Mouse (Mus musculus) gastrocnemius, adult 18-20 months (tissue): ENCODE data around the gene St6galnac6. TPM values are rescaled to one million over a fixed set of nuclear protein-coding genes. Genes with fewer than 3 reads are reported as not detected.
A peak's percentile ranks its signal among the peaks of the same experiment; 100 is the strongest.

Source experiments
- DNase-seq: peaks from one replicate; pipeline ENCODE4 v3.0.0; 2021; ENCODE audit warnings: low spot score
- long read RNA-seq, 2 experiments: library from polyadenylated mRNA; stranded (forward); transcript quantifications; one replicate each; pipeline ENCODE4 v2.0.0; 2021
- total RNA-seq, 2 experiments: library from RNA; stranded (reverse); gene quantifications; 2 replicates each; pipeline ENCODE4 v1.2.3; 2021

The St6galnac6 gene
- 10 to 100 TPM; 47.0 to 52.2 TPM for total RNA-seq
- long read RNA-seq, experiment 1, partial matches to known transcripts: 7 of 16 reads
- long read RNA-seq, experiment 1, other reads (novel, unspliced or antisense): 2 of 16 reads
- long read RNA-seq, experiment 2, transcript St6galnac6-203 (7 exons, 2,394 nt): major isoform, 8 of 20 reads
- long read RNA-seq, experiment 2, partial matches to known transcripts: 1 of 20 reads
- long read RNA-seq, experiment 2, other reads (novel, unspliced or antisense): 8 of 20 reads

DNA sequence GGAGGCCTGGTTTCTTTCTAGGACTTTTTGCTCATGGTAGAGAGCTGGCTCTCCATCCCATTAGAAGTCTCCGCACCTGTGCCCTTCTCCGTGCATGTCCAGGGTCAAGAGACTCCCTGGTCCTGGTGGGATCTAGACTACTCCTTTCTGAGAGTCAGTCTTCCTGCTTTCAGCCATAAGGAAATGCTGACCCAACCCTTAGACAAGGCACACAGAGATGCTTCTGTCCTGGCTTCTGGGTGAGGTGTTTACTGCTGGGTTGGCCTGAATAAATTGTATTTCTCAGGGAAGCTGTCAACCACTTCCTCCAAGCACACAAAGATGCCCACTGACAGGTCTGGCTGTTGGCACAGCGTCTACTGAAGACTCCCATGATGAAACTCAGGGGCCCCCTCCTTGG lies at the start of gene St6galnac6:
St6galnac6 (plus strand) TSS at position 301 of the 400 bp plus-strand sequence.
- no peak for DNase-seq

DNA sequence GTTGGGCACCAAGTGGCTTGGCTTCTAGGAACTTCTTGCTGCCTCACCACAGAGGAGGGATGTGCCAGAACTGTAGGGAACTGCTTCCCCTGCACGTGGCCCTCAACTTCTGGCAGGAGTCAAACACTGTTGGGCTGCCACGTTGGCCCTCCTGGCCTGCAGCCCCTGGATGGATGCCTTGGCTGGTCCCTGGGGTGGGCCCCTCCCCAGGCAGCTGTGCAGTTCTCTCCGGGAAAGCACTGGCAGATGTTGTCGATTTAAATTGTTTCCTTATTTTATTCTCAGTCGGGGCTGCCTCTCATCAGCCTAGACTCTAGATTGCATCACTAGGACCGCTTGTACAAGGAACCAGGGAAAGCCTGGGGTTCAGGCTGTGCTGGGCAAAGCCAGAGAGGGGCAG lies 49.7 kb upstream of the St6galnac6 start:
- DNase-seq: peak; percentile 88

DNA sequence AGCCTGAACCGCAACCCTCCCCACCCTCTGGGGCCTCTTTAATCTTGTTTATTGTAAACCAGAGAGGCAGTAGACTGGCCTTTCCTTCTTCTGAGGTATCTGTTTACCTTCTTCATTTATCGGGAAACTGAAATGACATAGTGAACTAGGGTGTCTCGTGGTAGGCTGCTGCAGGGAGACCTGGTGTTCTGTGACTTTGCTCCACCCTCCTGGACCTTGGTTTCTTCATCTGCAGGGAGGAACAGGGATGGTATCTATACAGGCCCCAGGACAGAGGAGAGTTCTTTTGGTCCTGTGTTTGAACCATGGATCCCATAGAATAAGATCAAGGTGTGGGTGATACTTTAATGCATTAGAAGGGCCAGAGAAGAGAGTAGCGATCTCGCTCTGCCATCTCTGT lies 48.3 kb upstream of the St6galnac6 start:
- no peak for DNase-seq

DNA sequence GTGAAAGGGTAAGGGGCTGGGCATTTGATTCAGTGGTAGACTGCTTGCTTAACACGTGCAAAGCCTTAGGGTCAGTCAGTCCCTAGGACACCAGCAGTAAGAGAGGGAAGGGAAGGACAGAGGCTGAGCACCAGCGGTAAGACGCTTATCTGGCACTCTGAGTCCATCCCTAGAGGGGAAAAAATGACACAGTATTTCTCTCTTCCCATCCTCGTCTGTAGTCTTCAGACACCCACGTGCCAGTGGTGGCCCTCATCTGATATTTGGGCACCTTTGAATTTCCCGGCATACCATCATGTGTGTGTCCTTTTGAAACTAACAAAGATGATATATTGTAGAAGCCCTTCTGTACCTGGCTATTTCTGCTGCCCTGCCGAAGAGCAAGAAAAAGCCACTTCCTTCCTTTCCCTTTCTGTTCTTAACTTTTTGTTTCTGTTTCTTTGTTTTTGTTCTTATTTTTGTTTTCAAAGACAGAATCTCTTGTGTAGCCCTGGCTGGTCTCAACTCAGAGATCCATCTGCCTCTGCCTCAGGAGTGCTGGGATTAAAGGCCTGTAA lies 45.8 kb upstream of the St6galnac6 start:
- no peak for DNase-seq

DNA sequence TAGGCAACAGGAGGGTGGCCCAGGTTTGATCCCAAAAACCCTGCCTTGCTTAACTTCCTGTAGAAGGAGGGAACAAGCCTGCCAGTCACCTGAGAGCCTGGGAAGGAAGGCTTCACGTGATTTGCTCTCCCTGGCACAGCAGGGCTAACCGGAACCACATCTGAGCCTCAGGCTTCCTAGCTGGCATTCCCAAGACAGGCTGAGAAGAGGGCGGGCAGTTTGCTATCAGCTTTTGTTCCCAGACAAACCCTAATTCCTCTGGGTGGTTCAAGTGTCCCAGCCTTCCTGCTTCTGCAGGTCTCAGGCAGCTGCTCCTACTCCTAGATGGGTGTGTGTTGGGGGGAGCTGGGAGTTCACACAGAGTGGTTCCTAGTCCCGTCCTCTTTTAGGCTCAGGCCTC lies 44.0 kb upstream of the St6galnac6 start:
- no peak for DNase-seq

DNA sequence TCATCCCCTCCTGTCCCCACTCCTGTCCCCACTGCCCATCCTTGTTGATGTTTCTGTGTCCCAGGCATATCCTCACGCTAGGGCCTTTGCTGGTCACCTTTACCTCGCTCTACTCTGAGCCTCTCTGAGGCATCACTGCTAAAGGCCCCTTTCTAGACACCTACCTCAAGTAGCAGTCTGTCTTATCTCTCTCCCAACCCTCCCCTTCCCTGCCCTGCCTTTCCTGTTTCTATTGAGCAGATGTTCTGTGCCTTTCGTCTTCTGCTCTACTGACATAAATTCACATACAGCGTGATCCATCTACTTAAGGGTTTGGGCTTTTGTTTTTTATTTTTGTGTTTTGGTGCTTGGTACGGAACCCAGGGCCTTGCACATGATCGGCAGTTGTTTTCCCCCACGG lies 43.5 kb upstream of the St6galnac6 start:
- no peak for DNase-seq

DNA sequence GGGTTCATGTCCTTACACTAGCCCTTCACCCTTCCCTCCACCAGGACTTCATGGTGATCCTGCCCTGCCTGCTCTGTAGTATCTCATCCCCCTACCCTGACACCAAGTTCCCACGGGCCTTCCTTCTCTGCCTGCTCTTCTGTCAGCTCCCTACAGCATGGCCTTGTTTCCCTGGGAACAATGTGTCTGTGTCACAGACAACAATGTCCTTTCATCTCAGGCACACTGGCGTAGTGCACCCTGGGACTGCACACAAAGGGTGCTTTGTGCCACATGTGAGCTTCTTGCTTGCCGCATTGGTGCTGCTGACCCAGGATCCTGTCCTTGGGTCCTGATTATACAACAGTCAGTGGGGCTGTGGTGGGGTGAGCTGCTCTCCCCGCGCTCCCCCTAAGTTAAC lies 39.9 kb upstream of the St6galnac6 start:
- DNase-seq: no peak

DNA sequence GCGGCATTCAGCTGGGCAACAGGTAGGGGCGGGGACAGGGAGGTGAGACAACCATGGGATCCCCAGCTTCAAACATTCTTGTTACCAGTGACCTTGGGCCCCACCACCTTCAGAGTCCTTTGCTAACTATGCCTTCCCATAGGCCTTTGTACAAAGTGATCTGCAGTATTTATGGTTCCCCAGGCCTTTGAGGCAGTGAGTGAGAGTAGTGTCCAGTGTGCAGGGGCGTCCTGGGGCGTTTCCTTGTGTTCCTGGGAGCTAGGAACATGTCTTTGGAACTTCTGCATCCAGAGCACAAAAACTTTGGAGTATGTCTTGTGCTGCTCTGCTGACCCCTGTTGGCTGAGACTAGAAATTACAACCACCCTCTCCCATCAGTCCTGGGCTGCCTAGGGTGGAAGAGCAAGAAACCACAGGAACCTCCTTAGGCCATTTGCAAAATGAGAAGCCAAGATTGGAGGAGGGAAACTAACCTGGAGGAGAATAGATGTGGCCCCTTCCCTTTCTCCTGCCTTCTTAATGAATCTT lies 32.9 kb upstream of the St6galnac6 start:
- DNase-seq: peak; percentile 81

DNA sequence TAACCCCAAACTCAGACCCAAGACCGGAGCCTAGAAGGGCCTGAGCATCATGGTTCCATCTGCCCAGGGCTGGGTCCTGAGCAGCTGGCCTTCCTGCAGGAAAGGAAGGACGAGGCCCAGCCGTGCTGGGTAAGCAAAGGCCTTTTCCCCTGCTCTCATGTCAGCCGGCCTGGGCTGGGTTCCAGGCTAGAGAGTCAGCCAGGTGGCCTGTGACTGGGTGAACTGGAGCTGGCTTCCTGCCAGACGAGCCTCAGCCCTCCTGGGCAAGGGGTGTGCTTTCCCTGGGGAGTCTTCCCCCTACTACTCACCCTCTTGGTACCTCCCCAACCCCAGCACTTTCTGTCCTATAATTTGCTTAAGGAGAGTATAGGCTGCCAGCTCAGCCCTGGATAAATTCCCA lies 31.4 kb upstream of the St6galnac6 start:
- peak; percentile 53 for DNase-seq

DNA sequence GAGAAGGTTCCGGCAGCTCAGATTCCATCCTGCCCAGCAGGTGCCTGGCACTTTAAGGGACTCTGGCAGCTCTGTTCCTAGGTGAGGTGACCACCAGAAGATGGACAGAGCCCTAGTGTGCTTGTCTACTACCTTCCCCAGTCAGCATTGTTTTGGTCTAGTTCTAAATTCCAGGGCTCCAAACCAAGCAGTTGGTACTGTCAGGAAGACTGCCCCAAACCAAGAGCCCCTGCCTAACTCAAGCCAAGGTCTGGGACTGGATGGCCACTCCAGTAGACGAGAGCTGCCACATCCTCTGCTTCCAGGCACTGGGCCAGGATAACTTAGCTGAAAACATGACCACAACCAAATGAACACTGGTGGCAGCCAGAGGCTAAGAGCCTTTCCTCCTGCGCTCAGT lies 30.6 kb upstream of the St6galnac6 start:
- no peak for DNase-seq

DNA sequence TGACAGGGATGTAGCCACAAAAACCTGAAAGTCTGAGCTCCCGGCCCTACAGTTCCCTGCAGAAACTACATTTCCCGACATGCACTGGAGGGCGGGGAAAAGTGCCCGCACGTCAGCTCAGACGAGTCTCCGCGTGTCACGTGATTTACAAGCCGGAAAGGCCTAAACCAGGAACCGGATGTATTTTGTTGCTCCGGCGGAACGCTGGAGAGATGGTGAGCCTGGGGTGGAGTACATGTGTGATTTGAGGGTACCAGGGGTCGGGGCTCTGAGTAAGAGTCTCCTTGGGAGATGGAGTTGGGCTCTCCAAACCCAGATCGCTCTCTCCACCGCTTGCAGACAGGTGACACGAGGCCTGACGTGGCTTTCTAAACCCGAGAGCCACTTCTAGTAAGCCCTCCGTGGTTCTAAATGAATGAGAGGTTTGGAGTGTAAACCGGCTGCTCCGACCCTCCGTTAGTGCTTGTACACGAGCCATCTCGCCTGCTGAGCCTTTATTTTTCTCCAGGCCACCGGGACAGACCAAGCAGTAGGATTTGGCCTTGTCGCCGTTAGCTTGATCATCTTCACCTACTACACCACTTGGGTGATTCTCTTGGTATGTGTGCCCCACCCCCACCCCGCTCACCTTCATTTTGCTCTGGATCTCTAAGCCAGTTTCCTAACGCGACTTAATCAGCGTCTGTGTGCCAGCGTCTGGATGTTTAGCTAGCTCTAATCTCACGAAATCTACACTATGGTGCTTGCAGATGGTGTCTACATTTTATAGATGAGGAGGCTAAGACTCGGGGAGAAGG lies 28.6 kb upstream of the St6galnac6 start, which contains the start of gene Dpm2:
Dpm2 (plus strand) TSS at position 161 of the 797 bp plus-strand sequence.
- peak; percentile 93 for DNase-seq

DNA sequence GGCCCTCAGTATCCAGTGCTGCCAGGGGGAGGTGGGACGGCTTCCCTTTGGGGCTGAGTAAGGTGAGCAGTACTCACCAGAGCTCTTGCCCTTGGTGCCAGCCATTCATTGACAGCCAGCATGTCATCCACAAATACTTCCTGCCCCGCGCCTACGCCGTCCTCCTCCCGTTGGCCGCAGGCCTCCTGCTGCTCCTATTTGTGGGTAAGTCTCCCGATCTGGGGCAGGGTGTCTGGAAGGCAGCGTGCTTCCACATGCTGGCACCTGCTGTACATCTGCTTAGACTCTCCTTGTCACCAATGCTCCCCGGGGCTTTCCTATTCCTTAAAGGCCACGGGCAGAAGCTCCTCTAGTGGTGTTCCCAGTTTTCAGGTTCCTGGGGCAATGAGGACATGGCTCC lies 27.3 kb upstream of the St6galnac6 start:
- DNase-seq: no peak

DNA sequence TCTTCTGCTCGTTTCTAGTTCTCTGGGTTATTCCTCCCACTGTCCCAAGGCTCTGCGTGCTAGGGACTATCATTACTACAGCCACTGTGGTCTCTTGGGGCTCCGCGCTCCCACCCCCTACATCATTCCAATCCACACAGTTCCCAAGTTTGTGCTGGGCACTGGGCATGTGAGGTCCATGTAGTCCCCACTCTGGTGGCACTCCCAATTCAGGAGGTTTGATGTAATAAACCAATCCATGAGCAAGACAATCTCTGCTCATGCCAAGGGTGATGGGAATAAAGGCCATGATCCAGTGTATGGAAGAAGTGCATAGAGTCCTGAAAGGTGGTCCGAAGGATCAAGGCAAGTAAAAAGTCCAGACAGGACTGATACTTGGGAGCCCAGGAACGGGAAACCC lies 25.0 kb upstream of the St6galnac6 start, which contains the start of gene Pip5kl1:
Pip5kl1 (plus strand) TSS at position 301 of the 400 bp plus-strand sequence.
- no peak for DNase-seq

DNA sequence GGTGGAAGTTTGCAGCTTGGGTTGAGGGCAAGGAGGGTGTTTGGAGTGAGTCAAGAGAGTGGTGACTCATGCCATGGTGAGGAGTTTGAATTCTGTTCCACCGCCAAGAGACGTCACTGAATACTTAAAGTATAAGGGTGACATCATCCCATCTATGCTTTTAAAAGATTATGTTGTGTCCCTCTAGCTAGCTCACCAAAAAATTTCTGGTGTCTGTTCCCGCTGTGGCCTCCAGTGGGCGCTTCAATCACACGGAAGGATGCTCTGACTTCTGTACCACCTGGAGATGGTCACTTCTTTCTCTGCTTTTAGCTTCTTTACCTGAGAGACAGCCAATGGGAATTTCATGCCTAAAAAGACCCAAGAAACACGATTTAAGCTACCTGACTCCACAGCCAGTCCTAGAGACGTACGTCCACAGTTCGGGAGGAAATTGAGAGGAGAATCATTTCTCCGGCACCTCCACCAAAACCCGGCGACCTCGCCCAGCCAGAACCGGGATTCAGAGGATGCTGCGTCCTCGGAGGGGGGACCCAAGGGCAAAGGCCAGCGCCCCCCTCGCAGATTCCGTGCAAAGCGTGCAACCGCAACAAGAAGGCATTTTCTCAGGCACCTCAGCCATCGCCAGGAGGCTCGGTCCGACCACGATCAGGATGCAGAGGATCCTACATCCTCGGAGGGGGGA lies 24.5 kb upstream of the St6galnac6 start:
- DNase-seq: peak; percentile 40

DNA sequence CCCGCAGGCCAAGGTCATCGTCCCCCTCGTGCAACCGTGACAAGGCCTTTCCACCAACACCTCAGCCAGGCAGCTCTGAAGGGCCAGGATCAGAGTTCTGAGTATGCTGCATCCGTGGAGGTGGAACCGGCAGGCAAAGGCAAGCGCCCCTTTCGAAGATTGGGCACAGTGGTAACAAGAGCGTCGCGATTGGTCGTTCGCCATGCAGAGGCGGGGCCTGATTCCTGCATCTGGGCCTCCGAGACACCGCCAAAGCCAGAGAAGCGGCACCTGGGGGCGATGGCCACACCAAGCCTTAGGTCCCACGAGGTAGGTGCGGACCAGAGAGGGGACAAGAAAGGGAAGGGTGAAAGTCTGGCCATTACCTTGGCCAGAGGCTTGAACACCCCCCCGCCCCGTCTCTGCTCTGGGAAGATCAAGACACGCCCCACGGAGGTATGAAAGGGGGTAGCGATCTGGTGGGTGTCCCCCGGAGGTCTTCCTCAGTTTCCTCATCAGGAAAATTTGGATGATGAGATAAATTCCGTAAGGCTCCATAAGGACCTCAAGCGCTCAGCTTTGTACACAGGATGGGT lies 23.8 kb upstream of the St6galnac6 start, which contains the start of gene 9430097D07Rik:
9430097D07Rik (minus strand) TSS at position 99 of the 575 bp plus-strand sequence.
- no peak for DNase-seq

DNA sequence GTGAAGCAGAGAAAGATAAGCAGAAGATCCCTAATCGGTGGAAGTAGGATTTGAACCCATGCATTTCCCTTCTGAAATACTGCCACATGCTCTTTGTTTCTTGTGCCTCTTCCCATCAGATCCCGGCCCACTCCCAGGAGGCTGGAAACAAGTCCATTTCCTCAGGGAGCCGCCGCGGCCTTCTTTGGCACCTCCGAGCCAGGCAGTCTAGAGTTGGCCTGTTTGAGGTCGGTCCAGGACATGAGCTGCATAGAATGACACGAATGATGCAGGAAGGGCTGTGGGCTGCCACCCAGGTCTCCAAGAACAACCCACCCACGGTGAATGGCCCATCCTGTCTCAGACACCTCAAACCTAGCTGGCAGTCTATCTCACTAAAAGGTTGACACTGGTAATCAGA lies 23.0 kb upstream of the St6galnac6 start:
- no peak for DNase-seq

DNA sequence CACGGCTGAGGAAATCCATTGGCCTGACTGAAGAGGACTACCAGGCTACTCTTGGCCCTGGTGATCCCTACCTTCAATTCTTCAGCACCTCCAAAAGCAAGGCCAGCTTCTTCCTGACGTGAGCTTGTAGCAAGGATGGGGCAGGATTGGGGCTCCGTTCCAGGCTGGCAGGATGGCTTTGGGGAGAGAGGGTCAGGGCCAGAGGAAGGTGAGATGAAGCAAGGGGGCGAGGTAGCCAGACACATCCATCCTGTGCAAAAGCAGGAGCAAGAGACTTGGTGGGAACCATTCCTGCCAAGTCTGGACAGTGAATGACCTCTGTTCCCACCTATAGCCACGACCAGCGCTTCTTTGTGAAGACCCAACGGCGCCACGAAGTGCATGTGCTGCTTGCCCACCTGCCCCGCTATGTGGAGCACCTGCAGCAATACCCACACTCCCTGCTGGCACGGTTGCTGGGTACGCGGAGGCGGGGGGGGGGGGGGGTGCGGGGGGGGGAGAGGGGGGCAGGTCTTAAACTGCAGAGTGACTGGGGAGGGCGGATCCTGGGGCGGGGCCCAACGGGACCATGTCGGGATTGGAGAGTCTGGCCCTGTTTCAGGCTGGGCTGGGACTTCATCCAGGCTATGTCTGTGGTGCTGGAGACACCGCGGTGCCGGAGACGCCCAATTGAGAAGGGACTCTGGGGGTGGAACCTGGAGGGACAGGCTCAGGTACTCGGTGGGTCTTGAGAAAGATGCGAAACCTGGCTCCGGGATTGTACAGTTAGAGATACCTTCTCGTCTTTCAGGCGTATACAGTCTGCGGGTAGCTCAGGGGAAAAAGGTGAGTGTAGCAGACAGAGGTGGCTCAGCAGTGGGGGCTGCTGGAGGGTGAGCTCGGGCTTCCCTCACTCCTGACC lies 21.1 kb upstream of the St6galnac6 start:
- DNase-seq: no peak

DNA sequence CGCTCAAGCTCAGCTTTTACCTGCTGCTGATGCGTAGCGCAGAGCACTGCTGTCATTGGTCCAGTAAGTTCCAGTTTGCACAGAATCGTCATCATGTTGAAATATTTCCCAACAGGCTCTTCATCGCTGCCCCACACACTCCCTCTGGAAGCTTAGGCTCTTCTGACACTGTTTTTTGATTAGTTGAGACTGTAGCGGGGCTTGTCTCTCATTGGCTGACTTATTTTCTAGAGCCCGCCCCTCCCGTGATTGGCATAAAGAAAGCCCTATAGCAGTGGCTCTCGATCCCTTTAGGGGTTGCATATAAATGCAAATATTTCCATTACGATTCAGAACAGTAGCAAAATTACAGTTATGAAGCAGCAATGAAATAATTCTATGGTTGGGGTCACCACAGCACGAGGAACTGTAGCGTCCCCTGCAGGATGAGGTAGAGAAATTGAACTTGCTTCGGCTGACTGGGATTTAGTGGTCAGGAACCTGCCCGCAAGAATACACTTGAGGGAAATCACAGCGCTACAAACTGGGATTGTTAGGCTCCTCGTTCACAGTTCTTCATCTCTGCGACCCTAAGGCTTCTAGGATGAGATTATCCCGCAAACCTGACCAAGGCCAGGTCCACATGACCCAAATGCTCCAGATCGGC lies 17.9 kb upstream of the St6galnac6 start:
- no peak for DNase-seq
